Mouse (Mus musculus) neural tube, embryonic 14.5 days (tissue): ENCODE data around the gene Gm17387. TPM values are rescaled to one million over a fixed set of nuclear protein-coding genes. Genes with fewer than 3 reads are reported as not detected.

Experiments used
- ATAC-seq: fragments of 200-750 bp; cut with Nextera tagmentation; 2 replicates; pipeline ENCODE4 v1.8.0; 2017; ENCODE audit warnings: low read depth, mild to moderate bottlenecking, moderate TSS enrichment, moderate library complexity
- H3K27ac ChIP-seq: fragments of 300-500 bp; sonication (generic); 2 replicates; pipeline ENCODE4 v1.5.1; 2014; ENCODE audit warnings: low read depth, mild to moderate bottlenecking, control low read depth, low read length, moderate library complexity, mixed read lengths
- H3K27me3 ChIP-seq: fragments of 300-500 bp; sonication (generic); 2 replicates; pipeline ENCODE4 v1.6.1; 2014; ENCODE audit warnings: low read length; ENCODE audit not compliant: control insufficient read depth, insufficient read depth
- H3K36me3 ChIP-seq: fragments of 300-500 bp; sonication (generic); 2 replicates; pipeline ENCODE4 v1.6.1; 2014; ENCODE audit warnings: low read length, mixed read lengths; ENCODE audit not compliant: control insufficient read depth, insufficient read depth
- H3K4me1 ChIP-seq: fragments of 300-500 bp; sonication (generic); 2 replicates; pipeline ENCODE4 v1.6.1; 2014; ENCODE audit warnings: low read length; ENCODE audit not compliant: control insufficient read depth, insufficient read depth
- H3K4me2 ChIP-seq: fragments of 300-500 bp; sonication (generic); 2 replicates; pipeline ENCODE4 v1.6.1; 2014; ENCODE audit warnings: mild to moderate bottlenecking, low read depth, low read length, control low read depth
- H3K4me3 ChIP-seq: fragments of 300-500 bp; sonication (generic); 2 replicates; pipeline ENCODE4 v1.5.1; 2014; ENCODE audit warnings: low read depth, low read length, control low read depth, mixed read lengths
- H3K9ac ChIP-seq: fragments of 300-500 bp; sonication (generic); replicated peaks from 2 replicates; pipeline ENCODE4 v1.6.1; 2014; ENCODE audit warnings: low read depth, mild to moderate bottlenecking, control low read depth, low read length, mixed read lengths
- H3K9me3 ChIP-seq: fragments of 300-500 bp; sonication (generic); 2 replicates; pipeline ENCODE4 v1.6.1; 2016; ENCODE audit warnings: low read length; ENCODE audit not compliant: control insufficient read depth
- WGBS: fragments of 180-500 bp; shearing (Covaris S2); extraction: QIAGEN DNeasy Blood & Tissue Kit; methylation state at CpG from one replicate; pipeline ENCODE4 v1.1.7; 2014; 5-methylcytosine and 5-hydroxymethylcytosine counted together
- polyA plus RNA-seq: library from polyadenylated mRNA; unstranded; fragments of >200 nt; fragmentation: Nextera tagmentation; extraction: Ambion mirVana; gene quantifications from 2 replicates; pipeline ENCODE4 v1.2.1, GENCODE M21; 2014

The Gm17387 gene
- polyA plus RNA-seq, 1 experiment from 2014 or later = not detected

GRCm38 (mm10) chr7:141041661-141042060 lies 12.7 kb downstream of the Gm17387 start:
- Histone ChIP-seq H3K4me2 (no peak overlapping the region), H3K27ac (no peak overlapping the region; the same call in 1 of the 2 replicates), H3K36me3 (no peaks in the 10 kb centered on the region), H3K27me3 (no peaks in the 10 kb centered on the region), H3K4me1 (no peaks in the 10 kb centered on the region), H3K9me3 (no peaks in the 10 kb centered on the region), H3K9ac (no peak overlapping the region), H3K4me3 (no peak overlapping the region)
- 32% methylated on average over 5 of the region's 5 CpGs for WGBS
- peak; percentile 78 for ATAC-seq

- no peak overlapping the region for H3K27ac ChIP-seq
- H3K4me3 ChIP-seq = no peak overlapping the region
- H3K9ac ChIP-seq = no peak overlapping the region
- no peak overlapping the region for H3K4me2 ChIP-seq
- H3K9me3 ChIP-seq = no peaks in the 10 kb centered on the region
- 47% methylated on average over 4 of the region's 4 CpGs for WGBS
- H3K4me1 ChIP-seq = 0 out of 2 replicates have a peak, but pooled peaks cover 4% of the 10 kb centered on the region
- no peak for ATAC-seq
- H3K27me3 ChIP-seq = no peaks in the 10 kb centered on the region
- H3K36me3 ChIP-seq = no peaks in the 10 kb centered on the region
Measured at GRCm38 (mm10) chr7:141042539-141042938, 13.6 kb downstream of the Gm17387 start.

- H3K36me3 ChIP-seq = no peaks in the 10 kb centered on the region
- H3K4me2 ChIP-seq = peak overlapping the region; percentile 81; the same call in 1 of the 2 replicates
- H3K9ac ChIP-seq = no peak overlapping the region
- no peak overlapping the region for H3K27ac ChIP-seq
- 66% methylated on average over 6 of the region's 6 CpGs for WGBS
- H3K4me1 ChIP-seq = 0 out of 2 replicates have a peak, but pooled peaks cover 4% of the 10 kb centered on the region
- H3K9me3 ChIP-seq = no peaks in the 10 kb centered on the region
- no peak for ATAC-seq
- H3K27me3 ChIP-seq = no peaks in the 10 kb centered on the region
- no peak overlapping the region for H3K4me3 ChIP-seq
Measured at GRCm38 (mm10) chr7:141046931-141047580, 18.1 kb downstream of the Gm17387 start.

- peak overlapping the region; percentile 73 for H3K27ac ChIP-seq
- H3K36me3 ChIP-seq = no peaks in the 10 kb centered on the region
- no peaks in the 10 kb centered on the region for H3K27me3 ChIP-seq
- 6% methylated on average over 16 of the region's 19 CpGs for WGBS
- ATAC-seq = peak; percentile 83
- H3K9me3 ChIP-seq = no peaks in the 10 kb centered on the region
- H3K9ac ChIP-seq = peak overlapping the region; percentile 46; the same call in 1 of the 2 replicates
- H3K4me1 ChIP-seq = 0 out of 2 replicates have a peak, but pooled peaks cover 4% of the 10 kb centered on the region
- H3K4me3 ChIP-seq = peak overlapping the region; percentile 33
- peak overlapping the region; percentile 81 for H3K4me2 ChIP-seq
Measured at GRCm38 (mm10) chr7:141047581-141048225, 18.8 kb downstream of the Gm17387 start.

GRCm38 (mm10) chr7:141048226-141049218 lies 19.6 kb downstream of the Gm17387 start:
- H3K9ac ChIP-seq = peak overlapping the region; percentile 46; the same call in 1 of the 2 replicates
- ATAC-seq = peak; percentile 94
- peak overlapping the region; percentile 33 for H3K4me3 ChIP-seq
- peak overlapping the region; percentile 81 for H3K4me2 ChIP-seq
- WGBS = 12% methylated on average over 21 of the region's 21 CpGs
- peak overlapping the region; percentile 73 for H3K27ac ChIP-seq
- 0 out of 2 replicates have a peak, but pooled peaks cover 4% of the 10 kb centered on the region for H3K4me1 ChIP-seq
- no peaks in the 10 kb centered on the region for H3K36me3 ChIP-seq
- H3K9me3 ChIP-seq = no peaks in the 10 kb centered on the region
- H3K27me3 ChIP-seq = no peaks in the 10 kb centered on the region

- Histone ChIP-seq H3K4me2 (no peak overlapping the region), H3K36me3 (no peaks in the 10 kb centered on the region), H3K4me3 (no peak overlapping the region), H3K27ac (no peak overlapping the region), H3K4me1 (0 out of 2 replicates have a peak, but pooled peaks cover 4% of the 10 kb centered on the region), H3K9ac (no peak overlapping the region), H3K9me3 (no peaks in the 10 kb centered on the region), H3K27me3 (no peaks in the 10 kb centered on the region)
- no peak for ATAC-seq
- WGBS = 90% methylated on average over 2 of the region's 2 CpGs
Measured at GRCm38 (mm10) chr7:141049326-141049725, 20.4 kb downstream of the Gm17387 start.

GRCm38 (mm10) chr7:141051060-141051685 lies 22.2 kb downstream of the Gm17387 start:
- Histone ChIP-seq H3K4me2 (no peak overlapping the region), H3K9me3 (no peaks in the 10 kb centered on the region)
- WGBS = 70% methylated on average over 17 of the region's 17 CpGs

GRCm38 (mm10) chr7:141052016-141052415 lies 23.1 kb downstream of the Gm17387 start:
- 96% methylated on average over 4 of the region's 4 CpGs for WGBS
- Histone ChIP-seq H3K4me1 (0 out of 2 replicates have a peak, but pooled peaks cover 2% of the 10 kb centered on the region), H3K4me3 (no peak overlapping the region), H3K9me3 (no peaks in the 10 kb centered on the region), H3K36me3 (no peaks in the 10 kb centered on the region), H3K4me2 (no peak overlapping the region), H3K27ac (no peak overlapping the region), H3K27me3 (no peaks in the 10 kb centered on the region), H3K9ac (no peak overlapping the region)
- ATAC-seq = no peak

More at GRCm38 (mm10) chr7:141051060-141051685, 22.2 kb downstream of the Gm17387 start:
- no peak overlapping the region for H3K4me3 ChIP-seq
- H3K9ac ChIP-seq = no peak overlapping the region
- no peak for ATAC-seq
- H3K36me3 ChIP-seq = no peaks in the 10 kb centered on the region
- no peak overlapping the region for H3K27ac ChIP-seq
- H3K27me3 ChIP-seq = no peaks in the 10 kb centered on the region
- 0 out of 2 replicates have a peak, but pooled peaks cover 4% of the 10 kb centered on the region for H3K4me1 ChIP-seq
